Comparison of ENCODE assay signal across 7 mouse cellular contexts in the genomic region with DNA sequence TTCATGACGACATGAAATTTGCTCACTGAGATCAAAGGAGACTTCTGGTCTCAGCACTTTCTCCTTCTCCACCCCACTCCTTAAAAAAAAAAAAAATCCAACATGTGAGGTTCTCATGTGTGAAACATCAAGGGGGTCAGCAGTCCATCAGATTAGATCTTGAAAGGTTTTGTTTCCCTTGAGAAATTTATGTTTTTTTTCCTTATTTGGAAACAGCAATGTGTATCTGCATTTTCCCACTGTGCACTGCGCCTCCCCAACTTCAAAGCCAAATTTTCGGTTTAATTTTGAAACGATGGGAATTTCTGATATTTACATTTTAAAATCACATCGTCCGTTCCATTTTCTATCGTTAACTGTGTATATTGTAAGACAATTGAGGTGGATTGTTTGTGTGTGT. TPM values are rescaled to one million over a fixed set of nuclear protein-coding genes. Genes with fewer than 3 reads are reported as not detected.
DNase-seq lines count a peak whose midpoint lies in the region; ATAC-seq lines count a peak whose summit lies in the region.

No protein-coding gene starts in this region.

- peak overlapping the region; percentile 97 for H3K27ac ChIP-seq in limb, embryonic 12.5 days
- peak overlapping the region; percentile 98 for H3K27ac ChIP-seq in stomach, embryonic 16.5 days (ENCODE audit: low read length)

- DNase-seq in thymus, postnatal 0 days (ENCODE audit: low spot score) = peak; percentile 48
- no peak for DNase-seq in thymus, postnatal 36 days
- peak; percentile 21 for DNase-seq in fibroblast of lung, adult 2 months (ENCODE audit: low read depth)
- no peak for DNase-seq in B cell, adult 2 months
- no peak for DNase-seq in ovary, postnatal 36 days (ENCODE audit: low spot score)

- H3K4me3 ChIP-seq in limb, embryonic 12.5 days (replicated peaks) = peak overlapping the region; percentile 98
- H3K4me3 ChIP-seq in stomach, embryonic 16.5 days (replicated peaks; ENCODE audit: low read length) = peak overlapping the region; percentile 96

- no peaks in the 10 kb centered on the region for H3K27me3 ChIP-seq in limb, embryonic 12.5 days
- H3K27me3 ChIP-seq in stomach, embryonic 16.5 days (ENCODE audit: control insufficient read depth, insufficient read depth, low read length) = no peaks in the 10 kb centered on the region

- peak overlapping the region; percentile 56 for H3K4me2 ChIP-seq in limb, embryonic 12.5 days
- peak overlapping the region; percentile 59 for H3K4me2 ChIP-seq in stomach, embryonic 16.5 days (ENCODE audit: low read depth, low read length)

- H3K9me3 ChIP-seq in limb, embryonic 12.5 days = no peaks in the 10 kb centered on the region
- no peaks in the 10 kb centered on the region for H3K9me3 ChIP-seq in stomach, embryonic 16.5 days (replicated peaks; ENCODE audit: control insufficient read depth, low read length)

- no peaks in the 10 kb centered on the region for H3K4me1 ChIP-seq in limb, embryonic 12.5 days (replicated peaks)
- no peaks in the 10 kb centered on the region for H3K4me1 ChIP-seq in stomach, embryonic 16.5 days (ENCODE audit: control insufficient read depth, insufficient read depth, low read length)

- ATAC-seq in limb, embryonic 12.5 days (ENCODE audit: insufficient number of reproducible peaks, insufficient read depth, low FRiP score, low TSS enrichment, low read depth) = no peak
- no peak for ATAC-seq in stomach, embryonic 16.5 days (ENCODE audit: insufficient read depth, low FRiP score)

- H3K36me3 ChIP-seq in limb, embryonic 12.5 days = no peaks in the 10 kb centered on the region
- no peaks in the 10 kb centered on the region for H3K36me3 ChIP-seq in stomach, embryonic 16.5 days (ENCODE audit: control insufficient read depth, insufficient read depth, low read length)

- H3K9ac ChIP-seq in limb, embryonic 12.5 days (replicated peaks) = peak overlapping the region; percentile 97
- peak overlapping the region; percentile 84 for H3K9ac ChIP-seq in stomach, embryonic 16.5 days (ENCODE audit: low read length)

- WGBS in limb, embryonic 12.5 days = 7% methylated on average over 7 of the region's 7 CpGs
- 3% methylated on average over 7 of the region's 7 CpGs for WGBS in stomach, embryonic 16.5 days

RNA-seq across cellular contexts. Expression of a gene that starts 1.0 kb away (rescaled TPM):
- polyA plus RNA-seq in thymus, postnatal 0 days (2015; fragmentation: Nextera tagmentation; extraction: Ambion mirVana) = 7.9 and 8.3 TPM in 2 replicates
- 41.8 and 49.8 TPM in 2 replicates for polyA plus RNA-seq in limb, embryonic 12.5 days (2016; fragmentation: Nextera tagmentation; extraction: Ambion mirVana)
- 15.6 and 16.5 TPM in 2 replicates for polyA plus RNA-seq in stomach, embryonic 16.5 days (2015; fragmentation: Nextera tagmentation; extraction: Ambion mirVana)

RNA-seq across cellular contexts. Expression of a gene that starts 9.9 kb away (rescaled TPM):
- polyA plus RNA-seq in thymus, postnatal 0 days (2015; fragmentation: Nextera tagmentation; extraction: Ambion mirVana) = 48.8 and 49.2 TPM in 2 replicates
- polyA plus RNA-seq in limb, embryonic 12.5 days (2016; fragmentation: Nextera tagmentation; extraction: Ambion mirVana) = 81.7 and 83.3 TPM in 2 replicates
- polyA plus RNA-seq in stomach, embryonic 16.5 days (2015; fragmentation: Nextera tagmentation; extraction: Ambion mirVana) = 36.0 and 38.9 TPM in 2 replicates

Comparison
In these comparisons a context has a peak if more than half of its experiments do, and no peak if none do; other contexts are left out.
1. DNase-seq: peak in thymus, postnatal 0 days (single experiment) and fibroblast of lung, adult 2 months (single experiment); none in thymus, postnatal 36 days (0 of 2), B cell, adult 2 months (0 of 2) and ovary, postnatal 36 days (single experiment).